Mouse (Mus musculus): ENCODE results near the gene Ngfr. TPM values are rescaled to one million over a fixed set of nuclear protein-coding genes. Genes with fewer than 3 reads are reported as not detected.
A peak's percentile ranks its signal among the peaks of the same experiment; 100 is the strongest.

Ngfr gene
- polyA plus RNA-seq (2011; ENCODE audit: insufficient read depth, insufficient read length, low replicate concordance, missing spikeins) = 1.0 TPM in 1 of 2 replicates, not detected in the other

GRCm38 (mm10) chr11:95587423-95587951, at the start of gene Ngfr:
Gene Ngfr, minus strand, starts transcription at chr11:95587735.
- Histone ChIP-seq H3K27ac (ENCODE audit: control insufficient read depth, insufficient read depth, low read depth, low read length, poor library complexity) (no peak within 1 kb of the TSS), H3K4me1 (ENCODE audit: control insufficient read depth, insufficient read depth, low read length) (no peaks in the 10 kb centered on the region; the same call in 1 of the 2 replicates), H3K4me3 (replicated peaks; ENCODE audit: control insufficient read depth, low read depth, low read length) (peak within 1 kb of the TSS; percentile 12)
- under 1% methylated on average over 37 of the region's 39 CpGs for WGBS
- TF ChIP-seq CTCF (IDR thresholded peaks at IDR 0.05; ENCODE audit: control insufficient read depth, insufficient read depth, low read length) (no peak), POLR2A (IDR thresholded peaks at IDR 0.05; ENCODE audit: borderline replicate concordance, control insufficient read depth, low read depth, low read length) (peak; percentile 58; the same call in 1 of the 2 replicates)

DNA sequence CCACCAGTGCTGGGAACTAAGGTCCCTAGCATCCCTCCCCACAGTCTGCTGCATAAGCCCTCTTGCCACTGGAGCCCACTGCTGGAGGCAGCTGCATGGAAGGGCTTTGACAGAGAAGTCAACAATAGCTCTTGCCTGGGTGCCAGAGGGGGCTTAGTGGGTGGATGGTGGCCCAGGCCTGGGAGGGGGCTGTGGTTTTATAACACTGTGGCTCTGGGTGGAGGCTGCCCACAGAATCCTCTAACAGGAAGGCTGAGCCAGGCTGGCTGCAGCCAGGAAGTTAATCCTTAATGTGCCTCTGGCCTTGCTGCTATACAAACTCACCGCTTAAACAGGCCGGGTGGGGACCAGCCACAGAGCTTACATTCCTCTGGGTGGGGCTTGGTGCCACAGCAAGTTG, 47.5 kb upstream of the Ngfr start:
- no peak for TF ChIP-seq POLR2A (IDR thresholded peaks at IDR 0.05; ENCODE audit: borderline replicate concordance, control insufficient read depth, low read depth, low read length)
- TF ChIP-seq CTCF (IDR thresholded peaks at IDR 0.05; ENCODE audit: control insufficient read depth, insufficient read depth, low read length) = no peak
- no peaks in the 10 kb centered on the region for H3K4me1 ChIP-seq (ENCODE audit: control insufficient read depth, insufficient read depth, low read length)
- 4% methylated on average over 2 of the region's 2 CpGs for WGBS

DNA sequence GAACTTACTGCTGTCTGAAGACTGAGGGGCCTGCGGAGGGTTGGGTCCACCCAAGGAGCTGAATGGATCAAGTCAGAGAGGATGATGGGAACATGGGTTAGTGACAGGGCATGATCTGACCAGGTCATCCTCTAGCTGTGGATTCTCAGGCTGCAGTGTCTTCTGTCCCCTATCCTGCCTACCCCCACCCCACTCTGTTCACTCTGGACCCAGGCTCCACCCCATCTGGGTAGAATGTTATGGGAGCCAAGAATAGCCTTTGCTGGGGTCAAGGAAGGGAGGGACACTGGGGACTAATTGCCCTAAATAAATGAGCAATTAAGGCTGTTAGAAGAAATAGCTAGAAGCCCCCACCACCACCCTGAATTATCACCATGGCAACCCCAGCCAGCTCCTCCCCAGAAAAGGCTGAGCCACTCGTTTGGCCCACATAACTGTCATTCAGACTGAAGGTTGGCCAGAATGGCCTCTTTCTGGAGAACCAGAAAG, 46.0 kb upstream of the Ngfr start:
- WGBS = 69% methylated on average over 2 of the region's 2 CpGs
- TF ChIP-seq CTCF (IDR thresholded peaks at IDR 0.05; ENCODE audit: control insufficient read depth, insufficient read depth, low read length) (no peak), POLR2A (IDR thresholded peaks at IDR 0.05; ENCODE audit: borderline replicate concordance, control insufficient read depth, low read depth, low read length) (no peak)
- no peak overlapping the region for H3K27ac ChIP-seq (ENCODE audit: control insufficient read depth, insufficient read depth, low read depth, low read length, poor library complexity)

More for the DNA sequence above, 47.5 kb upstream of the Ngfr start:
- no peak overlapping the region for H3K4me3 ChIP-seq (replicated peaks; ENCODE audit: control insufficient read depth, low read depth, low read length)
- H3K27ac ChIP-seq (ENCODE audit: control insufficient read depth, insufficient read depth, low read depth, low read length, poor library complexity) = no peak overlapping the region

GRCm38 (mm10) chr11:95632474-95632873, 44.9 kb upstream of the Ngfr start:
- WGBS = 75% methylated on average over 6 of the region's 6 CpGs
- Histone ChIP-seq H3K4me3 (replicated peaks; ENCODE audit: control insufficient read depth, low read depth, low read length) (no peak overlapping the region), H3K27ac (ENCODE audit: control insufficient read depth, insufficient read depth, low read depth, low read length, poor library complexity) (no peak overlapping the region), H3K4me1 (ENCODE audit: control insufficient read depth, insufficient read depth, low read length) (no peaks in the 10 kb centered on the region)
- no peak for TF ChIP-seq POLR2A (IDR thresholded peaks at IDR 0.05; ENCODE audit: borderline replicate concordance, control insufficient read depth, low read depth, low read length)
- no peak for TF ChIP-seq CTCF (IDR thresholded peaks at IDR 0.05; ENCODE audit: control insufficient read depth, insufficient read depth, low read length)

More for the DNA sequence above, 46.0 kb upstream of the Ngfr start:
- Histone ChIP-seq H3K4me3 (replicated peaks; ENCODE audit: control insufficient read depth, low read depth, low read length) (no peak overlapping the region), H3K4me1 (ENCODE audit: control insufficient read depth, insufficient read depth, low read length) (no peaks in the 10 kb centered on the region)

DNA sequence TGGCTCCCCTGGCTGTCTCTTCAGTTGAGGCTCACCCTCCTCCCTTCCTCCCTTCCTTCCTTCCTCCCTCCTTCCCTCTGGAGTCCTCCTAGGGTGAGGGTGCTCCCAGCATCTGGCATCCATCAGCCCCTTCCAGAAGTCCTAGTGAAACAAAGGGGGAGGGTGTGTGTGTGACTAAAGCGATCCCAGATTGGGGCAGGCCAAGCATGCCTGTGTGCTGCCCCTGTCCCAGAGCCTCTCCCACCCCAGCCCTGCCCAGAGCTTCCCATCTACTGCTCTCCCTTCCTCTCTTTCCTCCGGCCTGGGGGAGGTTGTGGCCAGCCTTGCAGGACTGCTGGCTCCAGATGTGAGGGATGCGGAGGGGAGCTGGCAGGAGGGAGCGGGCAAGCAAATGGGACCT, 43.8 kb upstream of the Ngfr start:
- Histone ChIP-seq H3K4me1 (ENCODE audit: control insufficient read depth, insufficient read depth, low read length) (no peaks in the 10 kb centered on the region), H3K27ac (ENCODE audit: control insufficient read depth, insufficient read depth, low read depth, low read length, poor library complexity) (no peak overlapping the region), H3K4me3 (replicated peaks; ENCODE audit: control insufficient read depth, low read depth, low read length) (no peak overlapping the region)
- TF ChIP-seq POLR2A (IDR thresholded peaks at IDR 0.05; ENCODE audit: borderline replicate concordance, control insufficient read depth, low read depth, low read length) = no peak
- TF ChIP-seq CTCF (IDR thresholded peaks at IDR 0.05; ENCODE audit: control insufficient read depth, insufficient read depth, low read length) = no peak
- 74% methylated on average over 4 of the region's 4 CpGs for WGBS

DNA sequence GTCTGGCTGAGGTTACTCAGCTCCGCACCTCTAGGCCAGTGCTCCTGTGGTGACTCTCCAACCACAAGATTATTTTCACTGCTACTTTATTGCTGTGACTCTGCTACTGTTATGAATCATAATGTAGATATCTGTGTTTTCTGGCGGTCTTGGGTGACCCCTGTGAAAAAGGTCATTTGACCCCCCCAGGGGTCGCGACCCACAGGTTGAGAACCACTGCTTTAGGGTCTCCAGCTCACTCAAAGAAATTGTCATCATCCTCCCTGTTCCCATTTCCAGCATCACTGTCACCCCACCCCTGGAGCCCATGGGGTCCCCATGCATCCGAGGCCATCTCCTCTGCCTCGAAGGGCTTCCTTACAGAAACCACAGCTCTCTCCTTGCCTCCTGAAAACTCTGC, 43.0 kb upstream of the Ngfr start:
- TF ChIP-seq CTCF (IDR thresholded peaks at IDR 0.05; ENCODE audit: control insufficient read depth, insufficient read depth, low read length) (no peak), POLR2A (IDR thresholded peaks at IDR 0.05; ENCODE audit: borderline replicate concordance, control insufficient read depth, low read depth, low read length) (no peak)
- 78% methylated on average over 6 of the region's 6 CpGs for WGBS
- H3K4me1 ChIP-seq (ENCODE audit: control insufficient read depth, insufficient read depth, low read length) = no peaks in the 10 kb centered on the region
- no peak overlapping the region for H3K4me3 ChIP-seq (replicated peaks; ENCODE audit: control insufficient read depth, low read depth, low read length)
- no peak overlapping the region for H3K27ac ChIP-seq (ENCODE audit: control insufficient read depth, insufficient read depth, low read depth, low read length, poor library complexity)

- H3K4me1 ChIP-seq (ENCODE audit: control insufficient read depth, insufficient read depth, low read length) = no peaks in the 10 kb centered on the region
- TF ChIP-seq POLR2A (IDR thresholded peaks at IDR 0.05; ENCODE audit: borderline replicate concordance, control insufficient read depth, low read depth, low read length) (no peak), CTCF (IDR thresholded peaks at IDR 0.05; ENCODE audit: control insufficient read depth, insufficient read depth, low read length) (no peak)
- 86% methylated on average over 8 of the region's 8 CpGs for WGBS
- no peak overlapping the region for H3K4me3 ChIP-seq (replicated peaks; ENCODE audit: control insufficient read depth, low read depth, low read length)
- no peak overlapping the region for H3K27ac ChIP-seq (ENCODE audit: control insufficient read depth, insufficient read depth, low read depth, low read length, poor library complexity)
Measured at GRCm38 (mm10) chr11:95622426-95622825, 34.9 kb upstream of the Ngfr start.

DNA sequence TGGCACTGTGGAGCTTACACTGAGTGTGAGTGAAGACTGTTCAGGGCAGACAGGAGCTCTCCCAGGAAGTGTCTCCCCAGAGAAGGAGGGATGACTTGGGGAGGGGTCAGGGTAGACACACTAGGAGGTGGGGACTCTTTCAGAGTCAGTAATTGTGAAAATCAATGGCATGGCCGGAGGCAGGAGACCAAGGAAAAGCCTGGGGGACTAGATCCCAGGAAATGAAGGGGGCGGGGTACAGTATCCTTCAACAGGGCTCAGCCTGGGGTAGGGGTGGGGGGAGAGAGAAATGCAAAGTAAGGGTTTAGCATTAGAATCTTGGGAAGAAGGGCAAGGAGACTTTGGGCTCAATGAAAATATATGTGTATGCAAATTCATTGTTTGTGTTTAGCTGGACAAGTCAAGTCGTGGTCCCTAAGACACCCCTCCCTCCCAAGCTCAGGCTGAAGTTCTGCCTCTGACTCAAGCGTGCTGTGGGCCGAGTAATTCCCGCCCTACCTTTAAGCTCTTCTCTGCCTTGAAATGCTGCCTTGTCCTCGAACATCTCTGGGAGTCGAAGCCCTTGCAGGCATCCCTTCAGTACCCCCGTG, 34.1 kb upstream of the Ngfr start:
- H3K27ac ChIP-seq (ENCODE audit: control insufficient read depth, insufficient read depth, low read depth, low read length, poor library complexity) = no peak overlapping the region
- 75% methylated on average over 9 of the region's 9 CpGs for WGBS

More for the DNA sequence above, 34.1 kb upstream of the Ngfr start:
- Histone ChIP-seq H3K4me1 (ENCODE audit: control insufficient read depth, insufficient read depth, low read length) (no peaks in the 10 kb centered on the region), H3K4me3 (replicated peaks; ENCODE audit: control insufficient read depth, low read depth, low read length) (no peak overlapping the region)
- TF ChIP-seq CTCF (IDR thresholded peaks at IDR 0.05; ENCODE audit: control insufficient read depth, insufficient read depth, low read length) = no peak
- no peak for TF ChIP-seq POLR2A (IDR thresholded peaks at IDR 0.05; ENCODE audit: borderline replicate concordance, control insufficient read depth, low read depth, low read length)

Measured in bone marrow, adult 2 months (tissue).